Mouse (Mus musculus) myocyte (in vitro differentiated cells): ENCODE data around the gene Clcn6.

Source experiments
- E2F4 ChIP-seq: IDR thresholded peaks from one replicate; pipeline ENCODE4 v1.6.1; 2011; ENCODE audit warnings: mild to moderate bottlenecking, control low read depth, moderate library complexity; ENCODE audit not compliant: insufficient read depth
- MAX ChIP-seq: IDR thresholded peaks from one replicate; pipeline ENCODE4 v1.6.1; 2011; ENCODE audit warnings: low read depth, mild to moderate bottlenecking, control low read depth
- MYOD1 ChIP-seq, 3 experiments: IDR thresholded peaks; one replicate each; pipeline ENCODE4 v1.6.1; 2011; ENCODE audit warnings: control low read depth in 2 of 3, low read depth in 2 of 3, mild to moderate bottlenecking in 2 of 3, moderate library complexity in 1 of 3; ENCODE audit not compliant: insufficient read length in 2 of 3, control insufficient read depth in 1 of 3
- POLR2A ChIP-seq: IDR thresholded peaks from one replicate; pipeline ENCODE4 v1.6.1; 2011; ENCODE audit warnings: low read depth, mild to moderate bottlenecking, control low read depth, moderate library complexity; ENCODE audit not compliant: insufficient read length
- POLR2AphosphoS2 ChIP-seq: IDR thresholded peaks from one replicate; pipeline ENCODE4 v1.6.1; 2011; ENCODE audit warnings: low read depth, control low read depth; ENCODE audit not compliant: insufficient read length
- TCF12 ChIP-seq: IDR thresholded peaks from one replicate; pipeline ENCODE4 v1.6.1; 2011; ENCODE audit warnings: mild to moderate bottlenecking, control low read depth; ENCODE audit not compliant: poor library complexity, insufficient read depth, severe bottlenecking
- TCF3 ChIP-seq: IDR thresholded peaks from one replicate; pipeline ENCODE4 v1.6.1; 2011; ENCODE audit warnings: low read depth, control low read depth; ENCODE audit not compliant: insufficient read length
- USF1 ChIP-seq: IDR thresholded peaks from one replicate; pipeline ENCODE4 v1.6.1; 2011; ENCODE audit warnings: low read depth, mild to moderate bottlenecking, control low read depth, moderate library complexity

DNA sequence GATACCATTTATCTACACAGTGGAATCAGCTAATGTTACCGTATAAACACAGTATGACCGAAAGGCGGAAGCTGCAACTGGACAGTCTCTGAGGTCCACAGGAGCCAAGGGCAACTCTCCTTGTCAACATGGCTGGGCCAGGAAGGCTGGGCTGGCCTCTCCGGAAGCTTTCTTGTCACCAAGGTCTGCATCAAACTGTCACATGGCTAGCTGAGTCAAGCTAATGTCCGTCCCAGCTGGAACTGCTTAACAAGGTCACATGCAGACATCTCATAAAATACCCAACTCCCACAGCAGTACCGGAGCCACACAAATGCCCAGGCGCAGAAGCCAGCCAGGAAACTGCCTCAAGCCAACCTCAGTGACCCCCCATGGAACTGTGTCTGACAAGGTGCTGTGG, 34.3 kb downstream of the Clcn6 start:
- TF ChIP-seq POLR2A (no peak), TCF12 (no peak), E2F4 (no peak), MYOD1 (IDR thresholded peaks at IDR 0.05; ENCODE audit: control insufficient read depth in 1 of 3, insufficient read length in 2 of 3, low read depth in 2 of 3) (no peak), USF1 (no peak), POLR2AphosphoS2 (no peak), MAX (no peak), TCF3 (no peak)
